Mouse (Mus musculus) small intestine, adult 2 months (tissue): ENCODE data around the gene Gm19684.
"Not testable (repeated sequence)": the region's sequence is repeated elsewhere in the genome, so short reads cannot be mapped to it uniquely, and the experiment has no call there.

ENCODE experiments used
- CTCF ChIP-seq: fragments of 200-500 bp; IDR thresholded peaks from 2 replicates; pipeline ENCODE4 v1.5.1; 2012; ENCODE audit warnings: low read depth, mild to moderate bottlenecking, control low read depth, inconsistent platforms, low read length, moderate library complexity, mixed read lengths; ENCODE audit not compliant: insufficient replicate concordance, insufficient read length; ENCODE audit errors: extremely low read depth
- POLR2A ChIP-seq: fragments of 200-500 bp; IDR thresholded peaks from 2 replicates; pipeline ENCODE4 v1.6.1; 2012; ENCODE audit warnings: low read depth, mild to moderate bottlenecking, control low read depth, inconsistent platforms, low read length, moderate library complexity

DNA sequence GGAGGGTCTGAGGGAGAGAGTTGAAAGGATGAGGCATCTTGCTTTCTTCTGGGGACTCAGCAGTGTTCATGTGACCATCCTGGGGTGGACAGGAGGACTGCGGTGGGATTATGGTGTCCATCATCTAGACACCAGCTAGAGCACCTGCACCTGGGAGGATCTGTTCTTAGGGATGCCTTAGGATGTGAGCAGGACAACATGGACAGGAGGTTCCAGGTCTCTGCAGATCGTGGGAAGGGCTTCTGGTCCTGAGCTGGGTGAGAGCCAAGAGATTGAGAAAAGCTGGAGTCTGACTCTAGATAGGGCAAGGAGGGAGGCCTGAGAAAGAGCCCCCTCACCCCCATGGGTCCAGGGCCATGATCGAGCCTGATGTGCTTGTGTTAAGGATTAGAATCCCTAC, 11.3 kb upstream of the Gm19684 start:
- not testable (repeated sequence) for TF ChIP-seq CTCF, POLR2A
